Mouse (Mus musculus) lung, postnatal 36 days (tissue): ENCODE data around the gene Olfr695.
A peak's percentile ranks its signal among the peaks of the same experiment; 100 is the strongest.
"Not testable (repeated sequence)": the region's sequence is repeated elsewhere in the genome, so short reads cannot be mapped to it uniquely, and the experiment has no call there.

Source experiments
- DNase-seq: peaks from one replicate; pipeline ENCODE4 v3.0.0; 2022; ENCODE audit warnings: mixed read lengths

Olfr695 gene

DNA sequence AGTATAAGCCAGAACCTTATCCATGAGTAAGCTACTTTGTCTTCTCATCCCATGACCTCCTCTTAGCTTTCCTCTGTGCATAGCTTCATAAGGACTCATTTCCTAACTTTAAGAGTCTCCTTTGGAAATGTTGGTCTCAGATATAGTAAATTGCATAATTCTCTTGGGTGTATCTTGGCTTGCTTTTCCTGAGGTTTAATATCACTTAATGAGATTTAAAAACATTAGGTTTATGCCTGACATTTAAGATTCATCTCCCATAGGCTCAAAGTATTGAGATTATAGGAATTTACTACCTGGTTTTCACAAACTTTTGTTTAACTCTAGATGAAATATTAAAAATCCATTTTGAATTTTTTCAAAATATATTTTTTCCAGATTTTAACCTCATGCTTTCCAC lies at the start of gene Olfr695:
Gene Olfr695, minus strand, starts transcription at position 101 of the 400 bp plus-strand sequence.
- no peak for DNase-seq

DNA sequence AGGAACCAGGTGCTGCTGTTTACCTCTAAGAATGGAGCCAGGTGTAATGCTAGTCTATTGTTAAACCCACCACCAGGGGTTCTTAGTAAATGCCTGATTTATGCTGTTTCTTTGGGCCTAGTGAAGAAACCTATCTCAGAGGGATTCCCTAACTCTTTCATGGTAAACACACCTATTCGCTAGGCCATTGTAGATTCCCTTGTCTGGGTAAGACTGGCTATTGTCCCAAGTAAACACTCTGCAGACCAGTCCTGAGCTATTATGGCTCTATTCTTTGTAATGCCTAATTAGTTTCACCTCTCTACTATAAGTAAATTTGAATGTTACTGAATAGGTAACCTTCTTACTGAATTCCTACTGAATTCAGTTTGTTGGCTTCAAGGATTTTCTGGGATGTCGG lies 44.8 kb upstream of the Olfr695 start:
- DNase-seq = not testable (repeated sequence)

DNA sequence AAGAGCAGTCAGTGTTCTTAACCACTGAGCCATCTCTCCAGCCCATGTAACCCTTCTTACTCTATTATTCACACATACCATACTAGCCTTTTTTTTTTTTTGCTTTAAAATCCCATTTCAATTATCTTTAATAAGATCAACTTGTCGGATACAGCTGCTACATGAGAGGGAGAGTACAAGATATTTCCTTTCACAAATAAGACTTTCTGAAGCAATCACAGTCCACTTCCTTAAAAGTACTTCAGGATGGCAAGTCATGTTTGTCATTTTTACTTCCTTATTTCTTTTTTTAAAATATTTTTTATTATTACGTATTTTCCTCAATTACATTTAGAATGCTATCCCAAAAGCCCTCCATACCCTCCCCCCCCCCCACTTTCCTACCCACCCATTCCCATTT lies 42.6 kb upstream of the Olfr695 start:
- DNase-seq = no peak

DNA sequence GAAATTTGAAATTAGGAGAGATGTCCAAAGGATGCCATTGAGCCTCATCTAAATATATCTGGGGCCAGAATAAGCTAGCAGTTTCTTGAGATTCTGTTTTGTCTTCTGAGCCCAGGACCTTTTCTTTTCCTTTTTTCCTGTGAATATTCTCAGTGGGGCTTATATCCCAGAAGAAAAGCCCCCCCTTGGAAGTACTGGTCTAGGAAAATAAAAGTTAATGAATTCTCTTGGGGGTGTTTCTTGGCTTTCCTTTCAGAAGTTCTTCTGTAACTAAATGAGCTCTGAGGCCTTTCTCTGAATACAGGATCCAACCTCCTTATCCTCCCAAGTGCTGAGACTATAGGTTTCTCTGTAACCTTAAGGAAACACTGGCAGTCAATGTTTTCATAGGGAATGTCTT lies 39.1 kb upstream of the Olfr695 start, which contains the start of gene Olfr698:
Gene Olfr698, minus strand, starts transcription at position 101 of the 400 bp plus-strand sequence.
- DNase-seq = no peak

DNA sequence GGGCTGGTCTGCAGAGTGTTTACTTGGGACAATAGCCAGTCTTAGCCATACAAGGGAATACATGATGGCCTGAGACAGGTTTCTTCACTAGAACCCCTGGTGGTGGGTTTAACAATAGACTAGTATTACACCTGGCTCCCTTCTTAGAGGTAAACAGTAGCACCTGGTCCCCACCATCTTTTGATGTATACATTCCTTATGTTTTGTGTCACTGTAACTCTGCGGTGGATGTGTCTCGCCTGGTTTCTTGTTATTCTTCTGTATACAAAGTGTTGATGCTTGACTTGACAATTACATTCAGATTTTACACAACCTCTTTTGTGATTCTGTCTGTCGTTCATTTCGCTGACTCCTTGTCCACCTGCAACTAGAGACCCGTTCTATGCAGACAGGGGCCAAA lies 29.6 kb upstream of the Olfr695 start:
- no peak for DNase-seq

DNA sequence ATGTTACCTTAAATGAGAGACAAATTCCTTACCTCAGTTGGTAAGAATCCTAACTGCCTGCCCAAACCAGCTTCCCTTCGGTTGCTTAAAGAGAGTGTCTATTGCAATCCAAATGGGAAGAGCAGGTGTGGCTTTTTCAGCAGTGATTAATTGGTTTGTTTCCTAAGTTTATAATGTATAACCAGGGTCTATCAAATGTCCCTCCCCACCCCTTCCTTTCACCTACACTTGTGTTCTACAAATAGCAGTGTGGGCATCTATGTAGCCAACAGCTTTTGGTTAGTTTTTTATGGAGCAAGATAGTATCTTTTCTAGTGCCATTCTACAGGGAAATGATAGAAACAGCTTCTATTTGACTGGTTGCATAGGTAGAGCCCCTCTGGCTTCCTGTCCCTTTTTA lies 26.1 kb upstream of the Olfr695 start, which contains the start of gene Olfr697:
Gene Olfr697, minus strand, starts transcription at position 101 of the 400 bp plus-strand sequence.
- no peak for DNase-seq

DNA sequence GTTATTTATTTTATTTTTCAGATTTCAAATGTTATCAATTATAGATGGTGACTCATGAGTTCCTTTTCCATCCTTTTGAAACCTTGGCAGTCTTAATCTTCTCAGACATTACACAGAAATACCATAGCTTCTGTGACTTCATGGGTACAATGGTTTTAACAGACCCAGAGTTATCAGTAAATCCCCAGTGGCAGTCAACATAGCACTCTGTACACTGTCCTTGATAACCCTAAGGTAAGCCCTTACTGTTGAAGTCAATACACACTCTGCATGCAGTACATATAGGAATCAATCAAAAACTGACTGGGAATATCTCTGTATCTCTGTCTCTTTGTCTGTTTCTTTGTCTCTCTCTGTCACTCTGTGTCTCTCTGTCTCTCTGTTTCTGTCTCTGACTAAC lies 20.8 kb upstream of the Olfr695 start:
- DNase-seq = no peak

DNA sequence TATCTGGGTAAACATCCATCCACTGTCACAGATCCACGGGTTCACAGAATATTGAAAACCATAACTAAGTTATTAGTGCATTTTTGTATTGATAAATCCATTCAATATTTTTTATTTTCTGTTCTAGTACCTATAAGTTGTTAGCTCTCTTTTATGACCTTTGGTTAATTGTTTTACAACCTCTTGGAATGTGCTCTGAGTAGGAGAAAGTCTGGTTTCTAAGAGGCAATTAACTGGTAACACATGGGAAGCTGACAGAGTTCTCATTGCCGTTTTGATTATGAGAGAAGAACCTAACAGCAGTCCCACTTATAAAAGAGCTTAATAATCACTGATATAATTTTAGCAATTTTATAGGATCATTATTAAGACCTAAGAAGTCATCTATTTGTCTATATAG lies 17.5 kb upstream of the Olfr695 start:
- DNase-seq = no peak

DNA sequence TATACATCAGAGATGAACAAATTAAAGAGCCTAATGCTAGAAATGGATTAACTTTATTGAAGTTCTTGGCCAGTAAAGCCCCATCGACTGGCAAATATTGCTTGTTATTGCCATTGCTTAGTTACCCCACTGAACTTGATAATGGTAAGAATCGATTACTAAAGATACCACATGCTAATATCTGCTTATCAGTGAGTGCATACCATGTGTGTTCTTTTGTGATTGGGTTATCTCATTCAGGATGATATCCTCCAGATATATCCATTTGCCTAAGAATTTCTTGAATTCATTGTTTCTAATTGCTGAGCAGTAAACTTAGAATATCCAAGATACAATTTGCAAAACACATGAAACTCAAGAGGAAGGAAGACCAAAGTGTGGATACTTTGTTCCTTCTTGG lies 9.5 kb upstream of the Olfr695 start:
- DNase-seq = not testable (repeated sequence)

DNA sequence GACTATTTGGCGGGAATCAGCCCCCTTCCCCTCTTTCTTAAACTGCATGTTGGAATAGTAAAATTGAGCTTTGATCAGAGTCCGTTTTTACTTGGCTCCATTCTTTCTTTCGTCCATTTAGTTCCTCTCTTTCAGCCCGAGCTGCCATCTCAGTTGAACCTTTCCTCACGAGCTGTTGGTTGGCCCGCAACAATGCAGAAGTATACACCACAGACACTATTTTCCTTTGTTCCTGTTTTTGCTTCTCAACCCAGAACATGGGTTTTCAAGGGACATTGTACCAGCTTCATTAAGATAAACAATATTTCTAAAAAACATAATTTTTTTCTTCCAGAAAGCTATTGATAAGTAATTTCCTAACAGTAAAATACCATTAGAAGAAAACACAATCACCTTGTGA lies 4.7 kb downstream of the Olfr695 start:
- DNase-seq = peak; percentile 15

DNA sequence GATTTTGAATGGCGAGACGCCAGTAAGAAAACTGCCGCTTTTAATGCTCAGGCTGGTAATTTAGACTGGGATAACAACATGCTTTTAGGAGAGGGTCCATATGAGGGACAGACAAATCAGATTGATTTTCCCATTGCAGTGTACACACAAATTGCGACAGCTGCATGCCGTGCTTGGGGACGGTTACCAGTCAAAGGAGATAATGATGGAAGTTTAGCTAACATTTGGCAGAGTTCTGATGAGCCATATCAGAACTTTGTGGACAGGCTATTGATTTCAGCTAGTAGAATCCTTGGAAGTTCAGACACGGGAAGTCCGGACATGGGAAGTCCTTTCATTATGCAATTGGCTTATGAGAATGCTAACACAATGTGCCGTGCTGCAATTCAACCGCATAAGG lies 8.5 kb downstream of the Olfr695 start:
- not testable (repeated sequence) for DNase-seq

DNA sequence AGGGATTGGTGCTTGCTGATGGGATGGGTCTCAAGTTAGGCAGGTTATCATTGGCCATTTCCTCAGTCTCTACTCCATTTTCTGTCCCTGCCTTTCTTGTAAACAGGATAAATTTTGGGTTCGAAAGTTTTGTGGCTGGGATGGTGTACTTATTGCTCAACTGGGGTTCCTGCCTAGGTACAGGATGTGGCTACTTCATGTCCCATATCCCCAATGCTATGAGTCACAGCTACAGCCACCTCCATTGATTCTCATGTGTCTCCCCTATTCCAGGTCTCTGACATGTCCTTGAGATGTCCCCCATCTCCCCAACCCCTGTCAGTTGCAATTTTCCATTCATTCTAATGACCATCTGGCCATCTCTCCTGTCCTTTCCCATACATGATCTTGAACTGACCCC lies 19.3 kb downstream of the Olfr695 start:
- DNase-seq = no peak

DNA sequence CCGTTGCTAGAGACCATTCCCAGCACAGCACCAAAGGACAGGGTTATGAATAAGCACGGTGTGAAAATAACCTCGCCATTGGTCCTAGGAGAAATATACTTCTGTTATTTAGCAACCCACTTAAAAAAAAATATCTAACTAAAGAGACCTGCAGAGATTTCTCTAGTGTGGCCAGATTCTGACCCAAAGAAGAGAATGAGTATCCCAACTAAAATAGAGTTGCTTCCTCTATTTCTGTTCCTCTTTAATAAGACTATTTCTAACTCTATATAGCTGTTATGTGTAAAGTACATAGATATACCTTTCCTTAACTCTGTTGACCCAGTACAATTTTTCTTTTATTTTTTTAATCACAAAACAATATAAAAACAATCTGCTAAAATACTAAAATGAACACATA lies 23.2 kb downstream of the Olfr695 start:
- no peak for DNase-seq

DNA sequence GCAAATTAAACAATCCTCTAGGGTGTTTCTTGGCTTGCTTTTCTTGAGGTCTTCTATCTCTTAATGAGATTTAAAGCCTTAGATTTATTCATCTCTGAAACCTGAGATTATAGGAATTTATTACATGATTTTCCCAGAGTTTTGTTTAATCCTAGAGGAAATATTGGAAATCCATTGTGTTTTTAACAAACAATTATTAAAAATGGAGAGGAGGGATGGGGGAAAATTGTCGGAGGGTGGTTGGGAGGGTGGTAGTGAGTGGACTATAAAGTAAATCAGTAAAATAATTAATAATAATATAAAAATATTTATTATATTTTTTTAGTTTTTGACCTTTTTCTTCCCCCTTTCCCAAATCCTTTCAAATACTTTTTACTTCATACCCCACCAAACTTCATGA lies 24.5 kb downstream of the Olfr695 start, which contains the start of gene Olfr694:
Gene Olfr694, minus strand, starts transcription at position 101 of the 400 bp plus-strand sequence.
- DNase-seq = no peak

DNA sequence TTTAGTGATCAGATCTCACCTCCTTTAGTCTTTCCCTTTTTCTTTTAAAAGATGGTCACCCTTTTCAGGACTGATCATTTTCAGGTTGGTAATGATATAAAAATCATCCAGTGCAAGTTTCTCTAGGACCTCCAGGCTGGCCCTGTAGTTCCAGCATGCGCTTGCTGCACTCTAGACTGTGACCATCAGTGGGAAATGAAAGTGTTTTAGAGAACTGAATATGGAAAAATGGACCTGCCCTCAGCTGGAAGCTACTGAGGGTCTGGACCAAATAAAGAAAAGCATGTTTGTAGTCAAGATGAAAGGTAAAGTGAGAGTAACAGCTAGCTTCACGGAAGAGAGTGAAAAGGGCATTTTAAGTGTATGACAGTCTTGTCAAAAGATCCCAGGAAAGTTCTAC lies 30.8 kb downstream of the Olfr695 start:
- no peak for DNase-seq

DNA sequence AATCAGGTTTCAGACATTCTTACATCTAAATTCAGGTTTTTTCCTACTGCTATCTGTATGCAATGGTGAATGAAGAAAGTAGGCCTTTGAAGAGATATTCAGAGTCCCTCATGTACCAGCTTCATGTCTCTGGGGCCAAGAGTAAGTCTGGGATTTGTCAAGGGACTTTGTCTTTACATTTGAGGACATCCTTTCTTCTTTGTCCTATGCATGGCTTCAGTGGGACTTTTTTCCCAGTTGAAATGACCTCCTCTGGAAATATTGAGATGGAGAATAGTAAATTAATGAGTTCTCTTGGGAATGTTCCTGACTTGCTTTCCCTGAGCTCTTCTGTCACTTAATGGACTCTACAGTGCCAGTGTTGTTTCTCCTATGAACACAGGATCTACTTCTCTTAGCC lies 35.7 kb downstream of the Olfr695 start, which contains the start of gene Olfr693:
Gene Olfr693, minus strand, starts transcription at position 101 of the 400 bp plus-strand sequence.
- DNase-seq = no peak
